Mouse (Mus musculus): ENCODE data around the gene Scmh1.

The Scmh1 gene

DNA sequence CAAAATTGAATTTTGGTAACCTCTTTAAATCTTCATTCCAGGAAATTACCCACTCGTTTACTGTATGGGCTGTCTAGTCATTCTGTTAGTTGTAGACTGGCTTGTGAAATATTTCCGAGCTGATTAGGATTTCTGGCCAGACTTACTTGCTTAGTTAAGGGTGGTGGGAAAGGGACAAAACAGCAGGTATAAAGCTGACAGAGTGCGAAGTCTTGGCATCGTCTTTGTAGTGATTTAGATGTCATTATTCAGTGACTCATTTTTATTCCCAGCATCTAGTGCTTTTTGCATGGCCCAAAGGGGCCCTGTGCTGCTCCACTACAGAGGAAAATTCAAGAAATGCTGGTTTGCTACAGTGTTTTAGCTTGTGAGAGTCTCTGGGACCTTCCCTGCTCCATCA is 56.7 kb downstream of the Scmh1 start:
- DNase-seq (ENCODE audit: low read depth, low spot score): no peak
- Histone ChIP-seq H3K36me3 (ENCODE audit: control insufficient read depth, insufficient read depth, low read length, poor library complexity, severe bottlenecking) (no peaks in the 10 kb centered on the region), H3K27me3 (ENCODE audit: control insufficient read depth, insufficient read depth, low read length, poor library complexity, severe bottlenecking) (no peaks in the 10 kb centered on the region)

DNA sequence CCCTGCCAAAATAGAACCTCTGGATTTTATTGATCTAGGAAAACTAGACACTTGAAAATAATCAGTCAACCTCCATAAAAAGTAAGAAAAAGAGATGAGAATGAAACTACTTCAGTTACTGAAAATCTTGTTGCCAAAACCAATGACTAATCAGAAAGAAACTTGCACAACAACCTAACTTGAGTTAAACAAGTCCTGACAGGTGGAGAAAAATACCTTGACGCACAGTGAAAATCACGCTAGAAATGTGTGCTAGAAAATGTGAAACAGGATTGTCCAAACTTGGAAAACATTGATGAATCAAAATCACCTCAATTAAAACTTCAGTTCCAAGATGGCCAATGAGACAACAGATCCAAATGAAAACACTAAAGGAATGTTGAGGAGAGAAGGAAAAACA is 67.9 kb downstream of the Scmh1 start:
- Histone ChIP-seq H3K36me3 (ENCODE audit: control insufficient read depth, insufficient read depth, low read length, poor library complexity, severe bottlenecking) (no peaks in the 10 kb centered on the region), H3K27me3 (ENCODE audit: control insufficient read depth, insufficient read depth, low read length, poor library complexity, severe bottlenecking) (no peaks in the 10 kb centered on the region)
- no peak for DNase-seq (ENCODE audit: low read depth, low spot score)

DNA sequence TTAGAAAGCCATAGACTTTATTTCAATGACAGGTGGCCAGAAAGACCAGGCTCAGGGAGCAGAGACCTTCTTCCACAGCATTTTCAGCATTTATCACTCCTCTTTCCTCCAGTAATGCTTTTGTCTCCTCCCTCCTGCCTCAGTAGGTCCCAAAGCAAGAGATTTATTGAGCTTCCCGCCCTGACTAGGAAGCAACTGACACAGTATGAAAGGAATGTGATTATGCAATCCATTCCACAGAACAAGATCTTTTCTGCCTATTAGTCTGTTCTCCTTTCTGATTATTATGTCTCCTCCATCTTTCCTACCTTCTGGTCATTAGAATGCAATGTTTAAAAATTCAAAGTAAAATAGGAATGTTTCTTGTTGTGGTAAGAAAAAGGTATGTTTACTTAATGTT is 82.6 kb downstream of the Scmh1 start:
- no peak for DNase-seq (ENCODE audit: low read depth, low spot score)
- no peaks in the 10 kb centered on the region for H3K27me3 ChIP-seq (ENCODE audit: control insufficient read depth, insufficient read depth, low read length, poor library complexity, severe bottlenecking)
- H3K36me3 ChIP-seq (ENCODE audit: control insufficient read depth, insufficient read depth, low read length, poor library complexity, severe bottlenecking): no peaks in the 10 kb centered on the region

DNA sequence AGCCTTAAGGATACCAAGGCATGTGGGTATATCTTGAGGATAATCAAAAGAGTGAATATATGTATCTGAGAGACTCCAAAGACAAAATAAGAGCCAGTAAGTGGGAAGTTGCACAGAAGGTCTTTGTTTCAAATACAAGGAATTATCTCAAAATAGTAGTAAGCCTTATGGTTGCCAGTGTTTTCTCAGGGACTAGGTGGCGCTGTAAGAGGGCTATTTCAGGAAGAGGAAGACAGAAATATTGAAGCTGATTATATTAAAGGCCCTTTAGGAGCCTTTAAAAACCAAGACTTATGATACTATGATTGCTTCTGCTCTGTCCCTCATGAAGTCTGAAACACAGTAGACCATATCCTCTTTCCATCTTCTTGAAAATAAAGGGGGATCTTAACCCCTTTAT is 101.9 kb downstream of the Scmh1 start:
- H3K27me3 ChIP-seq (ENCODE audit: control insufficient read depth, insufficient read depth, low read length, poor library complexity, severe bottlenecking): no peaks in the 10 kb centered on the region
- peaks cover 2% of the 10 kb centered on the region; the same call in 1 of the 2 replicates for H3K36me3 ChIP-seq (ENCODE audit: control insufficient read depth, insufficient read depth, low read length, poor library complexity, severe bottlenecking)
- DNase-seq (ENCODE audit: low read depth, low spot score): no peak

DNA sequence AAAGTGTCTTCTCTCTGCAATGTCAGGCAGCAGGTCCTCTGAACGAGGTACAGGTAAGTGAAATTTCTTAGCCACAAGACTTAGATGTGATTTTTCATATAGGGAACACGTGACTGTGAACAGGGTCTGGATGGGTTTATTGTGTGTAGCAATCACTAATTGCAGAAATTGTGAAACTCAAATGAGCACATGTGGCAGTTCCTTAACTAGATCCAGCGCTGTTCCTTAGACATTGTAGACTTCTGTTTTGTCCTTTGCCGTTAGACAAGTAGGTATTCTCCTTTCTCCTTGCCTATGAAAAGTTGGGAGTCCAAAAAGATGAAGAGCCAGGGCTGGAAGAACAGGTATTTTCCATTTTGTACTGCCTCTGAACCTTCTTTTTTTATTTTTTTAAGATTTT is 106.1 kb downstream of the Scmh1 start:
- Histone ChIP-seq H3K36me3 (ENCODE audit: control insufficient read depth, insufficient read depth, low read length, poor library complexity, severe bottlenecking) (no peaks in the 10 kb centered on the region), H3K27me3 (ENCODE audit: control insufficient read depth, insufficient read depth, low read length, poor library complexity, severe bottlenecking) (no peaks in the 10 kb centered on the region)
- no peak for DNase-seq (ENCODE audit: low read depth, low spot score)

DNA sequence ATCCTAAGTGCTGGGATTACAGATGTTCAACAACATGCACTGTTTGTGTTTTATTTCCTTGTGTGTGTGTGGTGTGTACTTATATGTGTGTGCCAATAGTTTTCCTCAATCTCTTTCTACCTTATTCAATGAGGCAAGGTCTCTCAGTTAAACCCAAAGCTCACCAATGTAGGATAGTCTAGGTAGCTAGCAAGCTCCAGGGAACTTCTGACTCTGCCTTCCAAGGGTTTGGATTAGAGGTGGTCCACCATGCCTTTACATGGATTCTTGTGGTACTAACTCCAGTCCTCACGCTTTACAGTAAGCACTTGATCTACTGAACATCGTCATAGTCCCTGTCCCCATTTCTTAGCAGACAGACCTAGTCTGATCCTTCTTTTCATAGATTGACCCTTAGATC is 109.3 kb downstream of the Scmh1 start:
- H3K36me3 ChIP-seq (ENCODE audit: control insufficient read depth, insufficient read depth, low read length, poor library complexity, severe bottlenecking): peaks cover 2% of the 10 kb centered on the region; the same call in 1 of the 2 replicates
- no peak for DNase-seq (ENCODE audit: low read depth, low spot score)

DNA sequence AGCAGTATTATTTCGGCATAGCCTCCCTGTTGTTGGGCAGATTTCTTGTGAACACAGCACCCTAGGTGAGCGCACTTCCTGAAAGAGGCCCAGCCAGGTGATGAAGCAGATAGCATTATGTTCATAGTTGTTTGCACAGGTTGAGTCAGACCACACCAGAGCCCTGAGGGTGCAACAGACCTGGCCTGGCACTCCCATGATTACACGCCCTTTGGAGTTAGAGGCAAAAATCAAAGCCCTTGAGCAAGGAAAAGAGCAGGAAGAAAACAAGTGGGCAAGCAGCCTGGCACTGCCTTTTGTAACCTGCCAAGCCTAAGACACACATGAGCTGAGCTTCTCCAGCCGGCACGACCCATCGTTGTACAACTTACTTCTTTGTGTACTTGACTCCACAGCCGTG is 111.4 kb downstream of the Scmh1 start:
- H3K27me3 ChIP-seq (ENCODE audit: control insufficient read depth, insufficient read depth, low read length, poor library complexity, severe bottlenecking): no peaks in the 10 kb centered on the region

More for the DNA sequence above, 109.3 kb downstream of the Scmh1 start:
- no peaks in the 10 kb centered on the region for H3K27me3 ChIP-seq (ENCODE audit: control insufficient read depth, insufficient read depth, low read length, poor library complexity, severe bottlenecking)

DNA sequence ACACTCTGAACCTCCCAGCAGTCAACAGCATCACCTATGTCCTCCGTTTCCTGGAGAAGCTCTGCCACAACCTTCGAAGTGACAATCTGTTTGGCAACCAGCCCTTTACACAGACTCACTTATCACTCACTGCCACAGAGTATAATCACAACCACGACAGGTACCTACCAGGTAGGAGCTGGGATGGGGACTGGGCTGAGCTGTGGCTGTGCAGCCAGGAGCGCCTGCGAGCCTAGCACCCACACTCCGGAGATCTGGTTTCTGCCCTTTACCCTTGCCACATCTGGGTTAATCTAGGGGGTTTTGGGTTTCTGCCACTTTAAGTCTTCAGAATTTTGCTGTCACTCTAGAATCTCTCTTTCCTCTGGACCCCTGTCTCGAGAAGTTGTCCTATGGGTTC is 111.8 kb downstream of the Scmh1 start:
- Histone ChIP-seq H3K36me3 (ENCODE audit: control insufficient read depth, insufficient read depth, low read length, poor library complexity, severe bottlenecking) (peaks cover 3% of the 10 kb centered on the region; the same call in 1 of the 2 replicates), H3K27me3 (ENCODE audit: control insufficient read depth, insufficient read depth, low read length, poor library complexity, severe bottlenecking) (no peaks in the 10 kb centered on the region)
- no peak for DNase-seq (ENCODE audit: low read depth, low spot score)

More for the DNA sequence above, 111.4 kb downstream of the Scmh1 start:
- peaks cover 3% of the 10 kb centered on the region; the same call in 1 of the 2 replicates for H3K36me3 ChIP-seq (ENCODE audit: control insufficient read depth, insufficient read depth, low read length, poor library complexity, severe bottlenecking)
- DNase-seq (ENCODE audit: low read depth, low spot score): no peak

DNA sequence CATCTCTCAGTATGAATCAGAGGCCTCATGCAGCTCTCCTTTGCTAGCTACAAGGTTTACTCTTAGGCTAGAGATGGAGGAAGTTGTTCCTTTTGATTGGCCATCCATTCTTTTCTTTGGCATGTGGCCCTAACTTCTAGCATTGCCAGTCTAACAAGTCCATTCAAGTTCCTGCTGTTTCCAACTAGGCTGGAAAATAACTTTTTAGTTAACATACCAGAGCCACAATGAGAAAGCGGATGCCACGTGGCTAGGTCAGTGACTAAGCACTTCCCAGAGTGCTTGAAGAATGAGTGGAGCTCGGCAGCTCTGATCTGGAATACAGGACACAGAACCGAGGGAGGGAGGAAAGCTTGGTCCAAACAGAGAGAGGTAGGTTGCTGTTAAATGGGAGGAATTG is 112.3 kb downstream of the Scmh1 start:
- peaks cover 3% of the 10 kb centered on the region; the same call in 1 of the 2 replicates for H3K36me3 ChIP-seq (ENCODE audit: control insufficient read depth, insufficient read depth, low read length, poor library complexity, severe bottlenecking)
- no peak for DNase-seq (ENCODE audit: low read depth, low spot score)

DNA sequence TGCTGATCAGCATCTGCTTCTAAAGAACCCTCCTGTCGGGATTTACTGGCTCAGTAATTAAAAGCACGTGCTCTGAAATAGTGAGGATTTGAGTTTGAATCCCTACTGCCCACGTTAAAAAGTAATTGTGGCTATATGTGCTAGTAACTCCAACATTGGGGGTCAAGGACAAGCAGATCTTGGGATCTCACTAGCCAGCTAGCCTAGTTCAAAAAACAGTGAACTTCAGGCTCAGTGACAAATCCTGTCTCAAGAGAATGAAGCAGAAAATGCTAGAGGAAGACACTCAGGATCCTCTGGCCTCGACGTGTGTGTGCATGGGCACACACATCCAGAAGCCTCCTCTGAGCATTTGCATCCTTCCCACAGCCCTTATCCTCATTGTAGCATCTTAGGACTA is 116.7 kb downstream of the Scmh1 start:
- DNase-seq (ENCODE audit: low read depth, low spot score): no peak
- no peaks in the 10 kb centered on the region for H3K27me3 ChIP-seq (ENCODE audit: control insufficient read depth, insufficient read depth, low read length, poor library complexity, severe bottlenecking)
- H3K36me3 ChIP-seq (ENCODE audit: control insufficient read depth, insufficient read depth, low read length, poor library complexity, severe bottlenecking): peaks cover 3% of the 10 kb centered on the region; the same call in 1 of the 2 replicates

More for the DNA sequence above, 112.3 kb downstream of the Scmh1 start:
- H3K27me3 ChIP-seq (ENCODE audit: control insufficient read depth, insufficient read depth, low read length, poor library complexity, severe bottlenecking): no peaks in the 10 kb centered on the region

DNA sequence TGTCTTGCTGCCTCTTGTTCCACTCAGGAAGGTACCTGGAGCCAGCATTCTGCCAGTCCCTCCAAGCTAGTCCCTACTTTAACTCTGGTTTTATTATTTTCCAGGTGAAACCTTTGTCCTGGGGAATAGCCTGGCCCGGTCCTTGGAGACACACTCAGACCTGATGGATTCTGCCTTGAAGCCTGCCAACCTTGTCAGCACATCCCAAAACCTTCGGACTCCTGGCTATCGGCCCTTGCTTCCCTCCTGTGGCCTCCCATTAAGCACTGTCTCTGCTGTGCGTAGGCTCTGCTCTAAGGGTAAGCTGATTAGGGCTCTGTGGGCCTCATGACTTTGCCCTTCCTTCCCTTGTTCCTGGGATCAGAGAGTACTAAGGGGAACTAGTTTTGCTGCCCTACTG is 117.3 kb downstream of the Scmh1 start:
- DNase-seq (ENCODE audit: low read depth, low spot score): no peak
- Histone ChIP-seq H3K36me3 (ENCODE audit: control insufficient read depth, insufficient read depth, low read length, poor library complexity, severe bottlenecking) (0 out of 2 replicates have a peak, but pooled peaks cover 1% of the 10 kb centered on the region), H3K27me3 (ENCODE audit: control insufficient read depth, insufficient read depth, low read length, poor library complexity, severe bottlenecking) (no peaks in the 10 kb centered on the region)

DNA sequence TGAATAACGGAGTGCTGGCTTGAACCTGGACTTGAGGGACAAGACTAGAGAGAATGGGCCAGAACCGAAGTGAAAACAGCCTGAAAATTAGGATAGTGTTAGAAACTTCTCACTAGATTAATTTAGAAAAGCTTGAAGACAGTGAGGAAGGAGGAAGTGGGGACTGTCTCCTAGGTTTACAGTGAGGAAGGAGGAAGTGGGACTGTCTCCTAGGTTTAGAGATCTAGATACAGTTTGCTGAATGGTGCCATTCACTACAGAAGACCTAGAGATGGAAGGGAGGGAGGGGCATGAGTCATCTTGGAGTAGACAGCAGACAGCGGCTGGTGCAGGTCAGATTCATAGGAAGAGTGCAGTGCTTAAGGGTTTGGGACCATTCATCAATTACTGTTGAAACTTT is 118.0 kb downstream of the Scmh1 start:
- H3K36me3 ChIP-seq (ENCODE audit: control insufficient read depth, insufficient read depth, low read length, poor library complexity, severe bottlenecking): 0 out of 2 replicates have a peak, but pooled peaks cover 1% of the 10 kb centered on the region
- DNase-seq (ENCODE audit: low read depth, low spot score): no peak
- no peaks in the 10 kb centered on the region for H3K27me3 ChIP-seq (ENCODE audit: control insufficient read depth, insufficient read depth, low read length, poor library complexity, severe bottlenecking)

DNA sequence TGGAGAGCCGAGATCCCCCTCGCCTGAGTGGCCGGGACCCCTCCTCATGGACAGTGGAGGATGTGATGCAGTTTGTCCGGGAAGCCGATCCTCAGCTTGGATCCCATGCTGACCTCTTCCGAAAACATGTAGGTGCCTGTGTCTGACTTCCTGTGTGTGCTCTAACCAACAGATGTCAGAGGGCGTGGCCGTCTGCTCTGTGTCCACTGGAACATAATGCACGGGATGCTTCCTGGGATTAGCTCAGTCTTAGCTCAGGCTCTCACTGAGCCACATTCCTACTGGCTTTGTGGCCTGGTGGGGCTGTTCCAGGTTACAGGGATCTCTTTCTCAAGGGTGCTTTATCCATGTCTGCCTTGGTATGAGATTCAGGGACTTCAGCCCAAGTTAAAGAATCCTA is 123.1 kb downstream of the Scmh1 start:
- no peaks in the 10 kb centered on the region for H3K27me3 ChIP-seq (ENCODE audit: control insufficient read depth, insufficient read depth, low read length, poor library complexity, severe bottlenecking)
- DNase-seq (ENCODE audit: low read depth, low spot score): no peak
- H3K36me3 ChIP-seq (ENCODE audit: control insufficient read depth, insufficient read depth, low read length, poor library complexity, severe bottlenecking): no peaks in the 10 kb centered on the region

DNA sequence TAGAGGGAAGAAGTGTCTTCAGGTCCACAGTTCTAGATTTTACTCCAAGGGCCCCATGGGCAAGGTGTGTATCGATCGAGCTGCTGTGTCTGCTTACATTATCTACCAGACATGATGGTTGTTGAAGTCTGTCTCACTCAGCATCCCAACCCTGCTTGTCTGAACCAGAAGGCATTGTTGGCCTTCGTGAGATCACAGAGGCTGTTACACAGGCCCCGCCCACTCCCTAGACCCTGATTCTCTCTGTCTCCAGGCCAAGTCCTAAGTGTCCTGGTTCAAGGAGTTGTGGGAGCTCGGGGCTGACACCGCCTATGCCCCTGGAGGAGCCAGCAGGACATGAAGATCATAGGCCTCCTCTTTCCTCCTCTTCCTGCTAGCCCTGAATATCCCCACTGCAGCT is 126.9 kb downstream of the Scmh1 start, which contains the start of gene Slfnl1:
Gene Slfnl1 (plus strand): TSS at position 246 of the 400 bp plus-strand sequence.
- Histone ChIP-seq H3K36me3 (ENCODE audit: control insufficient read depth, insufficient read depth, low read length, poor library complexity, severe bottlenecking) (no peaks in the 10 kb centered on the region), H3K27me3 (ENCODE audit: control insufficient read depth, insufficient read depth, low read length, poor library complexity, severe bottlenecking) (no peaks in the 10 kb centered on the region)

DNA sequence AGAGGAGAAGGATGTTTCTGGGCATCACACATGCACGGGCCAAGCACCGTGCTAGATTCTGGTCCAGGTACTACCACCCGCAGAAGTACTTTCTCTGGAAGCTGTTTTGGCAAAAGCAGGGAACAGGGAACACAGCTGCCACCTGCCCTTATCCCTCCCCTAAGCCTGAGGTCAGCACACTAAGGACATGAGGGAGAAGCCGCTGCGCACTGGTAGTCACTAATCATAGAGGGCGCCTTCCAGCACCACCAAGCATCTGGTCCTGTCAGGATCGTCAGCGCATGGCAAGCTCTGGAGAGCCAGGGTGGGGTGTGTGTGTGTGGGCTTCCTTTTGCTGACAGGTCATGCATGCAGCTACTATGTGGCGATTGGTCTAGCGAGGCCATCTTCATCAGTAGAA is 133.6 kb downstream of the Scmh1 start:
- no peak for DNase-seq (ENCODE audit: low read depth, low spot score)
- H3K27me3 ChIP-seq (ENCODE audit: control insufficient read depth, insufficient read depth, low read length, poor library complexity, severe bottlenecking): no peaks in the 10 kb centered on the region
- peaks cover 3% of the 10 kb centered on the region; the same call in 1 of the 2 replicates for H3K36me3 ChIP-seq (ENCODE audit: control insufficient read depth, insufficient read depth, low read length, poor library complexity, severe bottlenecking)

More for the DNA sequence above, 126.9 kb downstream of the Scmh1 start, which contains the start of gene Slfnl1:
- no peak for DNase-seq (ENCODE audit: low read depth, low spot score)

DNA sequence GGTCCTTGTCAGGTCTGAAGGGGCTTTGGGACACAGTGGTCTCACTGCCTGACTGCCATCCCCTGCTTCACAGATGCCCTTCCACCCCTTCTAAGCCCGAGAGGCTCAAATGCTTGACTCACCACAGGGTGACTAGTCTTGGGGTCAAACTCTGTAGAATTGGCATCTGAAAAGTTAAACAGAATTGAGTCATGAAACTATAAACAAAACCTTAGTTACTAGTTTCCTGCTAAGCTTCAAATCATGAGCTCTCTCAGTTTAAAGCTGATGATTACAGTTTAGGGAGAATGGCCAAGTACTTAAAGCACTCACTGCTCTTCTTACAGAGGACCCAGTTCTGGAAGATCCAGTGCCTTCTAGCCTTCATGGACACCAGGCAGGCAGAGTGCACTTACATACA is 139.8 kb downstream of the Scmh1 start:
- DNase-seq (ENCODE audit: low read depth, low spot score): no peak

More for the DNA sequence above, 139.8 kb downstream of the Scmh1 start:
- no peaks in the 10 kb centered on the region for H3K27me3 ChIP-seq (ENCODE audit: control insufficient read depth, insufficient read depth, low read length, poor library complexity, severe bottlenecking)
- H3K36me3 ChIP-seq (ENCODE audit: control insufficient read depth, insufficient read depth, low read length, poor library complexity, severe bottlenecking): peaks cover 3% of the 10 kb centered on the region; the same call in 1 of the 2 replicates

Data from splenic B cell, adult 2 months (primary cell).